Mouse (Mus musculus) liver, adult 10 weeks (tissue): ENCODE data around the gene Selenot. TPM values are rescaled to one million over a fixed set of nuclear protein-coding genes. Genes with fewer than 3 reads are reported as not detected.

Experiments used
- polyA plus RNA-seq: library from polyadenylated mRNA; stranded (reverse); fragments of 350-450 nt; fragmentation: Illumina TruSeq; extraction: RNeasy Lipid Tissue Mini Kit (QIAGEN cat#74804); gene quantifications from one replicate; pipeline ENCODE4 v1.2.3, GENCODE M21; 2014; ENCODE audit warnings: low read depth, low replicate concordance

The Selenot gene
- 321 TPM for polyA plus RNA-seq

DNA sequence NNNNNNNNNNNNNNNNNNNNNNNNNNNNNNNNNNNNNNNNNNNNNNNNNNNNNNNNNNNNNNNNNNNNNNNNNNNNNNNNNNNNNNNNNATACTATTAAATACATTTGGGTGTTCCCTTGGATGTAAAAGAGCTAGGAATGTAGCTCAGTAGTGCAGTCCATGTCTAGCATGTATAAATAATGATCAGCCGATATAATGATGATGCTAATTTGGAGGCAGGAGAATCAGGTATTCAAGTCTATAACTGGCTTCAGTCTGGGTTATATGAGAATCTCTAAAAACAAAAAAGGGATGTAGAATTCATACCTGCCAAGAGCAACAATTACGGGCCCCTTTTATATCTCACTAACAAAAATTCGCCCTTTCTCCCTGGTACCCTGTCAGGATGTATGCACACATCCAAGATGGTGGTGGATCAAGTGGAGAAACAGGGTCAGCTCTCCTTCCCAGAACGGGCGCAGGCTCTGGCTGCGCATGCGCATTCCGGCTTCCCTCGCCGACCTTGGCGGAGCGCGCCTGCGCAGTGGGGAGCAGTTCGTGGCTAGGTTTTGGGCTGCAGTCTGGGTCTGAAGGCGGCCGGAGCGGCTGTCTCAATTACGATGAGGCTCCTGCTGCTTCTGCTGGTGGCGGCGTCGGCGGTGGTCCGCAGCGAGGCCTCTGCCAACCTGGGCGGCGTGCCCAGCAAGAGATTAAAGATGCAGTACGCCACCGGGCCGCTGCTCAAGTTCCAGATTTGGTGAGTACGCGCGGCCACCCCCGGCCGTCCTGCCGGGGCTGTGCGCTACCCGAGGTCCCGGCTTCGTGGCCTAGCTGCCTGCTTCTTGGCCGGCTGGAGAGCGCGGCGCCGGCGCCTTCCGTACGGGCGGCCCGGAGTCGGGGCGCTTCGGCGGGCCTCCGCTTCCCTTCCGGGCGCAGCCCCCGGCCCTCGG lies at the start of gene Selenot:
Gene Selenot (plus strand): TSS at position 500 of the 930 bp plus-strand sequence.

DNA sequence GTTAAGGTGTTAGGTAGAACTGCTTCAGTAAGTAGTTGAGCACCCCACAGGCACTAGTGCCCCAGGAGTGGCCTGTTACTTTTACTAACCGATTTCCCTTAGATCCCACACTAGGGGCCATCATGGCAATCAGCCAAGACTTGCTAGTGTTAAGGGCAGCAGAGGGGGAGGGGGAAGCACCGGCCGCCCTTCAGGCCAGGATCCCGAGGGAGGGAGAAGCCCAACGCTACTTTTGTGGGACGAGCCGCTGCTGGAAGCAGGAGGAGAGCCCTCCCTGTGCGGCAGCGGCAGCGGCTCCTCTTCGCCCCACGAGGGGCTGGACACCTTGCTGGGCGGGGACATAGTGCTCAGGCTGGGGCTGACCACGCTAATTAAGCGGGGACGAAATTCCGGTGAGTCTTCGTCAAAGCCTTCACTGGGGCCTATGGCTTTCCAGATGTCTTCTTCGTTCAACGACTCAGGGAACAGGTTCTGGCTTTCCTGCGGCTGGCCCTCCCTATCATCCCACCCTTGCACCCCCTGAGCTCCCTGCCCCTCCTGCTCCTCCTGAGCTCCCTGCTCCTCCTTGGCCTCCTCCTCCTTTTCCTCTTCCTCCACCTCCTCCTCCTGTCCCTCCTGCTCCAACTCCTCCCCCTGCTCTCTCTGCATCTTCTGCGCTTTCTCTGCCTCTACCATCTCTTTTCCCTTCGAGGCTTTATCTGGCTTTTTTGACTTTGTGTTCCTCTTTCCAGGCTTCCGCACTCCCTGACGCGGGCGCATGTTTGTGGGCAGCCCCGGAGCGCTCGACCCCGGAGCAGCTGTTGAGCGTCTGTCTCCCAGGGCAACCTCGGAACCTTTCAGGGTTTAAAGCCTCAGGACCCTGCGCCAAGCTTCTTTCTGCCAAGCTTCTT lies 60.2 kb downstream of the Selenot start, which contains the start of gene Erich6:
Gene Erich6 (minus strand): TSS at position 802 of the 890 bp plus-strand sequence.

Other genes starting within 250 kb of the Selenot start
- 14.0 TPM for gene Tsc22d2, start 161.9 kb upstream of the Selenot start, polyA plus RNA-seq
- 92.4 TPM for gene Eif2a, start 50.8 kb upstream of the Selenot start, polyA plus RNA-seq
- gene Serp1, start 50.7 kb upstream of the Selenot start, polyA plus RNA-seq, result 320 TPM
- not detected for gene Erich6, start 60.6 kb downstream of the Selenot start, polyA plus RNA-seq
- gene Siah2, start 115.8 kb downstream of the Selenot start, polyA plus RNA-seq, result 10.4 TPM
- gene Mindy4b-ps, start 245.7 kb downstream of the Selenot start, polyA plus RNA-seq, result not detected